Mouse (Mus musculus): ENCODE data around the gene Gm20683.

Gene Gm20683

DNA sequence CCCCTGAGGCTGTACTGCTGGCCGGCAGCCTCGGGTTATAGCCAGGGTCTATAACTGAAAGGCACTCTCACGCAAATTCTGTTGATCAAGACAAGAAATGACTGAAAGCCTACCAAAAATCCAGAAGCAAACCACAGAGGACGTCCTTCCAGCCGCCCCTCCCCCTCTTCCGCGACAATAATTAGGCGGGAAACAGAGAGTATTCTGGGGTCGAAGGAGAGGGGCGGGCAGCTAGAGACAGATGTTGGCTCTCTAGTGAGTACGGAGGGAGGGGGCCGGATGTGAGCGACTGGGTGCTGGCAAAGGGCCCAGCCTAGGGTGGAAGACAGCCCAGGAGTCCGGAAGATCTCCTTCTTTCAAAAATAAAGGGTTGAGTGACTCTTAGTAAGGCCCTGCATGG lies 48.9 kb downstream of the Gm20683 start, which contains the start of gene Fam173a:
Gene Fam173a, minus strand, starts transcription at position 287 of the 400 bp plus-strand sequence.
- peak; percentile 92 for DNase-seq

- DNase-seq, result peak; percentile 93
Measured at GRCm38 (mm10) chr17:25791843-25792527, 49.6 kb downstream of the Gm20683 start.

DNA sequence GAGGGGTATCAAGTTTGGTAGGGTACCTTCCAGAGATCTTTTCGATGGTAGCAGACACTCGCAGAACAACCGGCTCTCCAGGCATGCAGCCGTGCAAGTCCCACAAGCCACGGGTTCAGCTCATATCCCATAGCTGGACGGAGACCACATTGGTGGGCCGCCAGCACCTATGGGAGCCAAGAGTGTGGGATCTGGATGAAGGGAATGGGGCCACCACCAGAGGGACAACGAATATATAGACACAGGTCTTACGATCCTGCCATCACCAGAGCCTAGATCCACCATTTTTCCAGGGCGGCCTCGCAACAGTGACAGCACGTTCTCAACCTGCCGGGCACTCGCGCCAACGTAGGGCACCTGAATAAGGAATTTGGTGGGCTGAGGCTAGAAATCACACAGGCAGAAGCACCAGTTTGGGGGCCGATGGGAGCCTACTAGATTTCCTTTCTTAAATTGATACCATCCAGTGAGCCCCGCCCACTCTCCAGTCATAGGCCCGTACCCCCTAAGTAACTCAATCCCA lies 50.2 kb downstream of the Gm20683 start:
- DNase-seq, result peak; percentile 41

DNA sequence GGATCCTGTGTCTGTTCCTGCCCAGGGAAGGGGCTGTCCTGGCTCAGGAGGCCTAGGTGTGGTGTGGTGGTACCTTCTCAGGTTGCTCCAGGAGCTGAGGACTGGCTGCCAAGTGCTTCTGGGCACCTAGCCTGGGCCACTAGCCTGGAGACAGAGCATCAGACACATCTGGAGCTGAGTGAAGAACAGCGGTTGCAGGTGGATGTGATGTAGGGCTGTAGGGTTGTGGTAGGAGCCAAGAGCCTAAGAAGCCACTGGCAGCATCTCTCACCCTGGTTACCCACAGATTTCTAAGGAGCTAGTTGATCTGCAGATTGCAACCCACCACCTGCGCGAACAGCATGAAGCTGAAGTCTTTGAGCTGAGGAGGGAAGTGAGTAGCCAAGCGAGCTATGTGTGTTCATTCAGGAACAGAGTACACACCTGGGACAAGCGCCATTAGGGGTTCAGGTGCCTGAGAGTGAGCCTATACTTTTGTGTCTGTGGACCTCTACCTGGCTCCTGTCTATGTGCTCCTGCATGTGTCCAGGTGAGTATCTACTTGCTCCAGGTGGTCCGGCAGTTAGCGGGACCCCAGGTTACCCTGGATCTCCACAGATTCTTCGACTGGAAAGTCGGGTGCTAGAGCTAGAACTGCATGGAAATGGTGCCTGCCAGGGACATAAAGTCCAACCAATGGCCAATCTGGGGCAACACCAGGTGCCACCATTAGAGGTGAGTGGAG lies 54.6 kb downstream of the Gm20683 start:
- DNase-seq, result no peak

DNA sequence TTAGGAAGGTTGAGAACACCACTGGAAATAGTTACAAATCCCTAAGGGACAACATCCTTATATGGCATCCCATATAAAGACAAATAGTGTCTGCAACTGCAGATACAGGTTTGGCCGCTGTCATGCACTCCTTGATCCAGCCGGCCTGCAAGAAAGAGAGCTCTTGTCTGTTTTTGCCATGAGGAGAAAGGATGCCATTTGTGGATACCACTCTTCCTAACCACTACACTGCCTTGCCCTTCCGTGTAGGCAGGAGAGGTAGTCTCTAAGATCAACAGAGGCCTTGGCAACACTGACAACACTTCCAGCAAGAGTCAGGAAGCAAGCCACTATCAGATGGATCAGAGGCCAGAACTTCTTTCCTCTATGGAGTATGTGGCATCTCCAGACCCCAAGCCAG lies 55.3 kb downstream of the Gm20683 start, which contains the start of gene Ccdc78:
Gene Ccdc78, plus strand, starts transcription at position 301 of the 400 bp plus-strand sequence.
- no peak for DNase-seq

- peak; percentile 96 for DNase-seq
Measured at GRCm38 (mm10) chr17:25785281-25785745, 56.2 kb downstream of the Gm20683 start, which contains the start of gene Haghl. Haghl (minus strand) TSS chr17:25785673.

Data from retina, postnatal 1 day (tissue).